Mouse (Mus musculus) limb, embryonic 12.5 days (tissue): ENCODE measurements around the gene Trim15. TPM values are rescaled to one million over a fixed set of nuclear protein-coding genes. Genes with fewer than 3 reads are reported as not detected.

ENCODE experiments used
- ATAC-seq: fragments of 200-750 bp; cut with Nextera tagmentation; 2 replicates; pipeline ENCODE4 v1.8.0; 2017; ENCODE audit warnings: low read depth, moderate TSS enrichment; ENCODE audit not compliant: insufficient number of reproducible peaks, insufficient read depth, low FRiP score, low TSS enrichment
- H3K27ac ChIP-seq: fragments of 300-500 bp; sonication (generic); 2 replicates; pipeline ENCODE4 v1.5.1; 2016; ENCODE audit warnings: mild to moderate bottlenecking, moderate library complexity
- H3K27me3 ChIP-seq: fragments of 300-500 bp; sonication (generic); 2 replicates; pipeline ENCODE4 v1.6.1; 2016; ENCODE audit warnings: mild to moderate bottlenecking, moderate library complexity
- H3K36me3 ChIP-seq: fragments of 300-500 bp; sonication (generic); 2 replicates; pipeline ENCODE4 v1.6.1; 2016; ENCODE audit warnings: mild to moderate bottlenecking, moderate library complexity
- H3K4me1 ChIP-seq: fragments of 300-500 bp; sonication (generic); replicated peaks from 2 replicates; pipeline ENCODE4 v1.6.1; 2016
- H3K4me2 ChIP-seq: fragments of 300-500 bp; sonication (generic); 2 replicates; pipeline ENCODE4 v1.6.1; 2016; ENCODE audit warnings: mild to moderate bottlenecking, moderate library complexity
- H3K4me3 ChIP-seq: fragments of 300-500 bp; sonication (generic); replicated peaks from 2 replicates; pipeline ENCODE4 v1.5.1; 2016; ENCODE audit warnings: mild to moderate bottlenecking
- H3K9ac ChIP-seq: fragments of 300-500 bp; sonication (generic); replicated peaks from 2 replicates; pipeline ENCODE4 v1.6.1; 2016; ENCODE audit warnings: mild to moderate bottlenecking, moderate library complexity
- H3K9me3 ChIP-seq: fragments of 300-500 bp; sonication (generic); 2 replicates; pipeline ENCODE4 v1.6.1; 2016; ENCODE audit warnings: mild to moderate bottlenecking, moderate library complexity
- WGBS: fragments of 180-500 bp; shearing (Covaris S2); methylation state at CpG from one replicate; pipeline ENCODE4 v1.1.7; 2016; 5-methylcytosine and 5-hydroxymethylcytosine counted together
- polyA plus RNA-seq: library from polyadenylated mRNA; unstranded; fragments of >200 nt; fragmentation: Nextera tagmentation; extraction: Ambion mirVana; gene quantifications from 2 replicates; pipeline ENCODE4 v1.2.1, GENCODE M21; 2016

The Trim15 gene
- polyA plus RNA-seq, result 0.15 and 0.41 TPM in 2 replicates

- Histone ChIP-seq H3K9ac (no peak within 1 kb of the TSS), H3K4me1 (peaks cover 8% of the 10 kb centered on the region; the same call in 1 of the 2 replicates), H3K4me3 (peak within 1 kb of the TSS; percentile 15), H3K27me3 (peaks cover 38% of the 10 kb centered on the region), H3K9me3 (no peaks in the 10 kb centered on the region), H3K36me3 (no peaks in the 10 kb centered on the region), H3K4me2 (peak within 1 kb of the TSS; percentile 32), H3K27ac (no peak within 1 kb of the TSS)
- 13% methylated on average over 29 of the region's 29 CpGs for WGBS
- ATAC-seq, result no peak
Observed at GRCm38 (mm10) chr17:36866719-36867527, at the start of gene Trim15. Trim15 (minus strand) TSS chr17:36867210.

GRCm38 (mm10) chr17:36915076-36915475 is 48.1 kb upstream of the Trim15 start:
- Histone ChIP-seq H3K9me3 (no peaks in the 10 kb centered on the region), H3K36me3 (no peaks in the 10 kb centered on the region), H3K4me3 (no peak overlapping the region), H3K4me2 (no peak overlapping the region), H3K9ac (no peak overlapping the region), H3K4me1 (no peaks in the 10 kb centered on the region), H3K27me3 (peaks cover 4% of the 10 kb centered on the region; the same call in 1 of the 2 replicates), H3K27ac (no peak overlapping the region)
- WGBS, result 17% methylated on average over 9 of the region's 9 CpGs
- ATAC-seq, result no peak

- WGBS, result 21% methylated on average over 2 of the region's 2 CpGs
Observed at GRCm38 (mm10) chr17:36914108-36914507, 47.1 kb upstream of the Trim15 start.

GRCm38 (mm10) chr17:36912031-36912430 is 45.0 kb upstream of the Trim15 start:
- ATAC-seq, result no peak
- WGBS, result 65% methylated on average over 2 of the region's 2 CpGs
- Histone ChIP-seq H3K27me3 (peaks cover 8% of the 10 kb centered on the region; the same call in 1 of the 2 replicates), H3K36me3 (no peaks in the 10 kb centered on the region), H3K4me3 (no peak overlapping the region), H3K4me1 (no peaks in the 10 kb centered on the region), H3K9me3 (no peaks in the 10 kb centered on the region), H3K4me2 (no peak overlapping the region), H3K9ac (no peak overlapping the region), H3K27ac (no peak overlapping the region)

More at GRCm38 (mm10) chr17:36914108-36914507, 47.1 kb upstream of the Trim15 start:
- no peaks in the 10 kb centered on the region for H3K4me1 ChIP-seq
- peaks cover 10% of the 10 kb centered on the region; the same call in 1 of the 2 replicates for H3K27me3 ChIP-seq
- H3K36me3 ChIP-seq, result no peaks in the 10 kb centered on the region
- ATAC-seq, result no peak
- no peak overlapping the region for H3K9ac ChIP-seq
- H3K27ac ChIP-seq, result no peak overlapping the region
- no peak overlapping the region for H3K4me2 ChIP-seq
- no peaks in the 10 kb centered on the region for H3K9me3 ChIP-seq
- no peak overlapping the region for H3K4me3 ChIP-seq

GRCm38 (mm10) chr17:36909802-36910201 is 42.8 kb upstream of the Trim15 start:
- peaks cover 8% of the 10 kb centered on the region; the same call in 1 of the 2 replicates for H3K27me3 ChIP-seq
- H3K36me3 ChIP-seq, result no peaks in the 10 kb centered on the region
- H3K27ac ChIP-seq, result no peak overlapping the region
- H3K9me3 ChIP-seq, result no peaks in the 10 kb centered on the region
- H3K4me2 ChIP-seq, result no peak overlapping the region
- H3K9ac ChIP-seq, result no peak overlapping the region
- no peaks in the 10 kb centered on the region for H3K4me1 ChIP-seq
- WGBS, result 60% methylated on average over 4 of the region's 4 CpGs
- ATAC-seq, result no peak
- H3K4me3 ChIP-seq, result no peak overlapping the region

GRCm38 (mm10) chr17:36908235-36908634 is 41.2 kb upstream of the Trim15 start:
- Histone ChIP-seq H3K4me2 (no peak overlapping the region), H3K36me3 (no peaks in the 10 kb centered on the region), H3K27me3 (peaks cover 8% of the 10 kb centered on the region; the same call in 1 of the 2 replicates), H3K4me3 (no peak overlapping the region), H3K9me3 (no peaks in the 10 kb centered on the region), H3K4me1 (no peaks in the 10 kb centered on the region), H3K27ac (no peak overlapping the region), H3K9ac (no peak overlapping the region)
- 55% methylated on average over 1 of the region's 1 CpGs for WGBS
- no peak for ATAC-seq

GRCm38 (mm10) chr17:36903651-36904050 is 36.6 kb upstream of the Trim15 start:
- ATAC-seq, result no peak
- Histone ChIP-seq H3K27me3 (no peaks in the 10 kb centered on the region), H3K36me3 (no peaks in the 10 kb centered on the region), H3K9me3 (no peaks in the 10 kb centered on the region), H3K9ac (no peak overlapping the region), H3K4me2 (no peak overlapping the region), H3K4me3 (no peak overlapping the region), H3K27ac (no peak overlapping the region), H3K4me1 (no peaks in the 10 kb centered on the region)
- 79% methylated on average over 3 of the region's 3 CpGs for WGBS

GRCm38 (mm10) chr17:36900691-36901090 is 33.7 kb upstream of the Trim15 start:
- Histone ChIP-seq H3K27me3 (no peaks in the 10 kb centered on the region), H3K27ac (no peak overlapping the region), H3K9ac (no peak overlapping the region), H3K4me1 (no peaks in the 10 kb centered on the region), H3K9me3 (no peaks in the 10 kb centered on the region), H3K4me3 (no peak overlapping the region), H3K4me2 (no peak overlapping the region), H3K36me3 (no peaks in the 10 kb centered on the region)
- 34% methylated on average over 1 of the region's 1 CpGs for WGBS
- ATAC-seq, result no peak

GRCm38 (mm10) chr17:36900001-36900400 is 33.0 kb upstream of the Trim15 start:
- Histone ChIP-seq H3K9me3 (no peaks in the 10 kb centered on the region), H3K9ac (no peak overlapping the region), H3K4me3 (no peak overlapping the region), H3K27ac (no peak overlapping the region), H3K27me3 (no peaks in the 10 kb centered on the region), H3K4me2 (no peak overlapping the region), H3K36me3 (no peaks in the 10 kb centered on the region), H3K4me1 (no peaks in the 10 kb centered on the region)
- ATAC-seq, result no peak
- 77% methylated on average over 5 of the region's 5 CpGs for WGBS

- ATAC-seq, result no peak
- no peak overlapping the region for H3K4me3 ChIP-seq
- H3K27me3 ChIP-seq, result no peaks in the 10 kb centered on the region
- no peaks in the 10 kb centered on the region for H3K9me3 ChIP-seq
- no peak overlapping the region for H3K9ac ChIP-seq
- no peaks in the 10 kb centered on the region for H3K4me1 ChIP-seq
- H3K27ac ChIP-seq, result no peak overlapping the region
- 77% methylated on average over 4 of the region's 4 CpGs for WGBS
- H3K36me3 ChIP-seq, result no peaks in the 10 kb centered on the region
- no peak overlapping the region for H3K4me2 ChIP-seq
Observed at GRCm38 (mm10) chr17:36899376-36899775, 32.4 kb upstream of the Trim15 start.

- Histone ChIP-seq H3K4me3 (no peak within 1 kb of the TSS), H3K9ac (no peak within 1 kb of the TSS), H3K9me3 (no peaks in the 10 kb centered on the region), H3K4me2 (no peak within 1 kb of the TSS), H3K4me1 (no peaks in the 10 kb centered on the region), H3K27me3 (no peaks in the 10 kb centered on the region), H3K36me3 (no peaks in the 10 kb centered on the region), H3K27ac (no peak within 1 kb of the TSS)
- 63% methylated on average over 6 of the region's 6 CpGs for WGBS
- no peak for ATAC-seq
Observed at GRCm38 (mm10) chr17:36897552-36898205, 30.7 kb upstream of the Trim15 start, which contains the start of gene Trim31. Trim31 (plus strand) TSS chr17:36898118.
